Mouse (Mus musculus): ENCODE data around the gene Prg3.

GRCm38 (mm10) chr2:84987930-84988329 is at the start of gene Prg3:
- TF ChIP-seq EP300 (IDR thresholded peaks at IDR 0.05; ENCODE audit: low read depth in 1 of 2, low read length in 2 of 2) (peak; percentile 67 to 72), RAD21 (IDR thresholded peaks at IDR 0.05; ENCODE audit: low read depth, low read length) (no peak), CTCF (IDR thresholded peaks at IDR 0.05 in 2 of 3, conservative IDR thresholded peaks at IDR 0.05 in 1 of 3; ENCODE audit: control insufficient read depth in 1 of 3, insufficient read depth in 1 of 3, low read depth in 2 of 3, low read length in 3 of 3, poor library complexity in 1 of 3, severe bottlenecking in 1 of 3) (no peak), CHD2 (IDR thresholded peaks at IDR 0.05; ENCODE audit: low read length) (no peak), MXI1 (IDR thresholded peaks at IDR 0.05; ENCODE audit: low read depth, low read length) (no peak), MAZ (IDR thresholded peaks at IDR 0.05; ENCODE audit: low read depth, low read length) (no peak), E2F4 (IDR thresholded peaks at IDR 0.05; ENCODE audit: borderline replicate concordance, low read depth, low read length) (no peak), USF1 (IDR thresholded peaks at IDR 0.05; ENCODE audit: low read depth, low read length) (peak; percentile 51; the same call in 1 of the 2 replicates)
